Mouse (Mus musculus) myocyte (in vitro differentiated cells): Measurements from ENCODE around the gene Rpusd4.

ENCODE experiments used
- POLR2A ChIP-seq: IDR thresholded peaks from one replicate; pipeline ENCODE4 v1.6.1; 2011; ENCODE audit warnings: low read depth, mild to moderate bottlenecking, control low read depth, moderate library complexity; ENCODE audit not compliant: insufficient read length
- REST ChIP-seq: IDR thresholded peaks from one replicate; pipeline ENCODE4 v1.6.1; 2011; ENCODE audit warnings: mild to moderate bottlenecking, control low read depth, moderate library complexity; ENCODE audit not compliant: insufficient read depth, insufficient read length

DNA sequence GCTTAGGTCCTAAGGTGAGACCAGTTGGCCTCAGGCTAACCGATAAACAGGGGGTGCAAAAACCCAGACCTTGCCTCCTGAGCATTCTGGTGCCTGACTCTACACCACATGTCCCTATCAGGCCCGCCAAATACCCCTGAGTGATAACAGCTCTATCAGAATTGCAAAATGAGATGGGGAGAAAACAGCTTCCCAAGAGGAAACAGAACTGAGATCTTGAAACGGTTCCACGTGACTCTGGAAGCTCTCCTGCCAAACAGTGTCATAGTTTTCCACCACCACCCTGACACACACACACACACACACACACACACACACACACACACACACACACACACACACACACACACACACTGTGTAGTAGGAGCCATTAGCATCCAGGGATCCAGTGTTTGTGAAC lies 23.3 kb downstream of the Rpusd4 start:
- TF ChIP-seq POLR2A (no peak), REST (no peak)
